Mouse (Mus musculus): ENCODE measurements around the gene Oaz2. TPM values are rescaled to one million over a fixed set of nuclear protein-coding genes. Genes with fewer than 3 reads are reported as not detected.
A peak's percentile ranks its signal among the peaks of the same experiment; 100 is the strongest.

The Oaz2 gene
- 254 and 263 TPM in 2 replicates for polyA plus RNA-seq (2014; fragmentation: Nextera tagmentation; extraction: Ambion mirVana)

DNA sequence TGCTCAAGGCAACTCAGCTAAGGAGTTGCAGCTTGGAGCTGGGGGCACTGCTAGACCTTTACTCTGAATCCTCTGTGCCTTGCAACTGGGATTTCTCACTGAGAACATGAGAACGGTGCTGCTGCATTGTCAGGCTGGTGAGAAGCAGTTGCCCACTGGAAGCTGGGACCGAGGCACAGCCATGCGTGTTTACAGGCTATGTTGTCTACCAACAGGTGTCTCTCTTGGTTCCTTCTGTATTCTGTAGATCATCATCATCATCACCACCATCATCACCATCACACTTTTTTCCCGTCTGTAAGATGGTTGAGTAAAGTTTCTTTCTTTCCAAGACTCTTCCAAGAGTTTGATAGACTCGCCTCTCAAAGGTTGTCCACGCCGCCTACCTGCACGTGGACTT lies at the start of gene Oaz2:
Gene Oaz2, plus strand, starts transcription at position 301 of the 400 bp plus-strand sequence.
- Histone ChIP-seq H3K27me3 (ENCODE audit: control insufficient read depth, insufficient read depth, low read length) (no peaks in the 10 kb centered on the region), H3K27ac (ENCODE audit: low read depth, low read length) (no peak within 1 kb of the TSS), H3K4me2 (ENCODE audit: low read depth) (no peak within 1 kb of the TSS), H3K9me3 (ENCODE audit: control insufficient read depth, low read length) (no peaks in the 10 kb centered on the region), H3K4me1 (ENCODE audit: control insufficient read depth, insufficient read depth, low read length) (no peaks in the 10 kb centered on the region), H3K9ac (ENCODE audit: low read length) (no peak within 1 kb of the TSS), H3K36me3 (ENCODE audit: control insufficient read depth, insufficient read depth, low read length) (no peaks in the 10 kb centered on the region), H3K4me3 (ENCODE audit: low read depth, low read length) (no peak within 1 kb of the TSS)
- DNase-seq (ENCODE audit: low spot score), result no peak
- WGBS, result 96% methylated on average over 8 of the region's 8 CpGs
- no peak for ATAC-seq (ENCODE audit: insufficient read depth, low FRiP score, low TSS enrichment)

GRCm38 (mm10) chr9:65619311-65619710 lies 48.5 kb upstream of the Oaz2 start:
- no peaks in the 10 kb centered on the region for H3K27me3 ChIP-seq (ENCODE audit: control insufficient read depth, insufficient read depth, low read length)
- no peaks in the 10 kb centered on the region for H3K36me3 ChIP-seq (ENCODE audit: control insufficient read depth, insufficient read depth, low read length)
- no peak for DNase-seq (ENCODE audit: low spot score)
- H3K9ac ChIP-seq (ENCODE audit: low read length), result no peak overlapping the region
- H3K9me3 ChIP-seq (ENCODE audit: control insufficient read depth, low read length), result no peaks in the 10 kb centered on the region
- no peak overlapping the region for H3K4me2 ChIP-seq (ENCODE audit: low read depth)
- no peak overlapping the region for H3K4me3 ChIP-seq (ENCODE audit: low read depth, low read length)
- no peak for ATAC-seq (ENCODE audit: insufficient read depth, low FRiP score, low TSS enrichment)
- no peaks in the 10 kb centered on the region for H3K4me1 ChIP-seq (ENCODE audit: control insufficient read depth, insufficient read depth, low read length)
- WGBS, result 68% methylated on average over 3 of the region's 3 CpGs
- H3K27ac ChIP-seq (ENCODE audit: low read depth, low read length), result no peak overlapping the region

DNA sequence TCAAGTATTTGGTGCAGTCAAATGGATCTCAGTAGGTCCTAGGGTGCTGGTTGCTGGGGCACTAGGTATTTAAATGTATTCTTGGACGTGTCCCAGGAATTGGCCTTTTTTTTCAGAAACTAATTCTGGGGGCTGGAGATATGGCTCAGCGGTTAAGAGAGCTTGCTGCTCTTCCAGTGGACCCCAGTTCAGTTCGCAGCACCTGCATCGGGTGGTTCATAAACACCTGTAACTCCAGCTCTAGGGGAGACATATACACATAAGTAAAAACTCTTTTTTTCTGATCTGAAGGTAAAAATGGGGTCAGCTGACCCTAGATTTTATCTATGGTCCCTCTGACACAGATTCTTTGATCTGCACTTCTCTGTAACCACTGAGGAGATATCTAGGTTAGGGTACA lies 46.6 kb upstream of the Oaz2 start:
- Histone ChIP-seq H3K4me2 (ENCODE audit: low read depth) (no peak overlapping the region), H3K27ac (ENCODE audit: low read depth, low read length) (no peak overlapping the region), H3K27me3 (ENCODE audit: control insufficient read depth, insufficient read depth, low read length) (no peaks in the 10 kb centered on the region), H3K4me1 (ENCODE audit: control insufficient read depth, insufficient read depth, low read length) (no peaks in the 10 kb centered on the region), H3K9me3 (ENCODE audit: control insufficient read depth, low read length) (no peaks in the 10 kb centered on the region), H3K4me3 (ENCODE audit: low read depth, low read length) (no peak overlapping the region), H3K36me3 (ENCODE audit: control insufficient read depth, insufficient read depth, low read length) (no peaks in the 10 kb centered on the region), H3K9ac (ENCODE audit: low read length) (no peak overlapping the region)
- 89% methylated on average over 4 of the region's 4 CpGs for WGBS
- no peak for DNase-seq (ENCODE audit: low spot score)
- ATAC-seq (ENCODE audit: insufficient read depth, low FRiP score, low TSS enrichment), result no peak

DNA sequence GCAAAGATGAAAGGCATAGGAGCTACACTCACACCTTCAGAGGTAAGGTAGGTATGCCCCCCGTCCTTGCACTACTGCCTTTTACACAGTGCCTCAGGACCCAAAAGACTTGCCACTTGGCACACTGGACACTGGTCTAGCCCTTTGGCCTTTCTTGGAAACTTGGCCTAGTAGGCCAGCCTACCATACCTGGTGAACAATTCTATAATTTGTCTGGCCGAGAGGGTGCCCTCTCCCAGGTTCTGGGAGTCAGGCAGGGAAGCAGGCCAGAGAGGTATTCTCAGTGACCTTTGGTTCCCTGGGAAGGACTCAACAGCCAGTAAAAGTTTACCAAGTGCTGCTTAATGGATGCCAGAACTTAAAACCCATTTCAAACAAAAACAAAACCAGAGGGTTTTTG lies 46.1 kb upstream of the Oaz2 start:
- Histone ChIP-seq H3K4me1 (ENCODE audit: control insufficient read depth, insufficient read depth, low read length) (no peaks in the 10 kb centered on the region), H3K9ac (ENCODE audit: low read length) (no peak overlapping the region), H3K4me3 (ENCODE audit: low read depth, low read length) (no peak overlapping the region), H3K27ac (ENCODE audit: low read depth, low read length) (no peak overlapping the region), H3K9me3 (ENCODE audit: control insufficient read depth, low read length) (no peaks in the 10 kb centered on the region), H3K27me3 (ENCODE audit: control insufficient read depth, insufficient read depth, low read length) (no peaks in the 10 kb centered on the region), H3K36me3 (ENCODE audit: control insufficient read depth, insufficient read depth, low read length) (no peaks in the 10 kb centered on the region), H3K4me2 (ENCODE audit: low read depth) (no peak overlapping the region)
- DNase-seq (ENCODE audit: low spot score), result no peak
- 78% methylated on average over 2 of the region's 2 CpGs for WGBS
- no peak for ATAC-seq (ENCODE audit: insufficient read depth, low FRiP score, low TSS enrichment)

DNA sequence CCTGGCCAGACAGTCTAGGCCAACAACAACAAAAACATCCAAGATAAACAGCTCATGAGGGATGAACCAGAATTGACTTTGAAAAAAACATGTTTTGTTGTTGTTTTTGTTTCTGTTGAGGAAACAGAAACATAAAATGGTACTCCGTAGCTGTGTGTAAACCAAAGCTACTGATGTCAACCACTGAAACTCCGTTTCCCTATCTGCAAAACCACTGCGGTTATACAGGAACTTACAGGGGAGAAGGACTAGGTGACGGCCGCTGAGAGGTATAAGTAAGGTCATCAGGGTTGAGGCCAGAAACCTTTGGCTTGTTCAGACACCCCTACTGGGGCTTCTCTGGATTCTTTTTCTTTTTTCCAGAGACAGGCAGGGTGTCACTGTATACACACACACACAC lies 45.0 kb upstream of the Oaz2 start:
- H3K9me3 ChIP-seq (ENCODE audit: control insufficient read depth, low read length), result no peaks in the 10 kb centered on the region
- WGBS, result 81% methylated on average over 5 of the region's 5 CpGs
- H3K27me3 ChIP-seq (ENCODE audit: control insufficient read depth, insufficient read depth, low read length), result no peaks in the 10 kb centered on the region
- H3K4me3 ChIP-seq (ENCODE audit: low read depth, low read length), result no peak overlapping the region
- H3K4me2 ChIP-seq (ENCODE audit: low read depth), result no peak overlapping the region
- ATAC-seq (ENCODE audit: insufficient read depth, low FRiP score, low TSS enrichment), result no peak
- no peak for DNase-seq (ENCODE audit: low spot score)
- H3K9ac ChIP-seq (ENCODE audit: low read length), result no peak overlapping the region
- H3K36me3 ChIP-seq (ENCODE audit: control insufficient read depth, insufficient read depth, low read length), result no peaks in the 10 kb centered on the region
- H3K27ac ChIP-seq (ENCODE audit: low read depth, low read length), result no peak overlapping the region
- no peaks in the 10 kb centered on the region for H3K4me1 ChIP-seq (ENCODE audit: control insufficient read depth, insufficient read depth, low read length)

GRCm38 (mm10) chr9:65624266-65624665 lies 43.5 kb upstream of the Oaz2 start:
- no peak for ATAC-seq (ENCODE audit: insufficient read depth, low FRiP score, low TSS enrichment)
- Histone ChIP-seq H3K9me3 (ENCODE audit: control insufficient read depth, low read length) (no peaks in the 10 kb centered on the region), H3K27me3 (ENCODE audit: control insufficient read depth, insufficient read depth, low read length) (peaks cover 9% of the 10 kb centered on the region), H3K4me1 (ENCODE audit: control insufficient read depth, insufficient read depth, low read length) (peaks cover 6% of the 10 kb centered on the region), H3K4me2 (ENCODE audit: low read depth) (no peak overlapping the region), H3K4me3 (ENCODE audit: low read depth, low read length) (no peak overlapping the region), H3K9ac (ENCODE audit: low read length) (no peak overlapping the region), H3K36me3 (ENCODE audit: control insufficient read depth, insufficient read depth, low read length) (no peaks in the 10 kb centered on the region), H3K27ac (ENCODE audit: low read depth, low read length) (no peak overlapping the region)
- DNase-seq (ENCODE audit: low spot score), result no peak
- WGBS, result 78% methylated on average over 2 of the region's 2 CpGs

- peak; percentile 46 for DNase-seq (ENCODE audit: low spot score)
- ATAC-seq (ENCODE audit: insufficient read depth, low FRiP score, low TSS enrichment), result no peak
- Histone ChIP-seq H3K27ac (ENCODE audit: low read depth, low read length) (no peak within 1 kb of the TSS), H3K4me3 (ENCODE audit: low read depth, low read length) (peak within 1 kb of the TSS; percentile 53), H3K9me3 (ENCODE audit: control insufficient read depth, low read length) (no peaks in the 10 kb centered on the region), H3K4me2 (ENCODE audit: low read depth) (peak within 1 kb of the TSS; percentile 84), H3K4me1 (ENCODE audit: control insufficient read depth, insufficient read depth, low read length) (peaks cover 13% of the 10 kb centered on the region), H3K9ac (ENCODE audit: low read length) (peak within 1 kb of the TSS; percentile 63), H3K36me3 (ENCODE audit: control insufficient read depth, insufficient read depth, low read length) (no peaks in the 10 kb centered on the region), H3K27me3 (ENCODE audit: control insufficient read depth, insufficient read depth, low read length) (peaks cover 21% of the 10 kb centered on the region)
- 1% methylated on average over 36 of the region's 40 CpGs for WGBS
Measured at GRCm38 (mm10) chr9:65629025-65629766, 38.6 kb upstream of the Oaz2 start, which contains the start of gene Rbpms2. Rbpms2 (plus strand) TSS chr9:65629648.

GRCm38 (mm10) chr9:65629767-65630630 lies 37.8 kb upstream of the Oaz2 start:
- H3K9me3 ChIP-seq (ENCODE audit: control insufficient read depth, low read length), result no peaks in the 10 kb centered on the region
- peak; percentile 80 for ATAC-seq (ENCODE audit: insufficient read depth, low FRiP score, low TSS enrichment)
- DNase-seq (ENCODE audit: low spot score), result peak; percentile 67
- H3K4me3 ChIP-seq (ENCODE audit: low read depth, low read length), result peak overlapping the region; percentile 53
- H3K4me1 ChIP-seq (ENCODE audit: control insufficient read depth, insufficient read depth, low read length), result peaks cover 13% of the 10 kb centered on the region
- peak overlapping the region; percentile 63 for H3K9ac ChIP-seq (ENCODE audit: low read length)
- H3K27ac ChIP-seq (ENCODE audit: low read depth, low read length), result no peak overlapping the region
- H3K36me3 ChIP-seq (ENCODE audit: control insufficient read depth, insufficient read depth, low read length), result no peaks in the 10 kb centered on the region
- under 1% methylated on average over 54 of the region's 83 CpGs for WGBS
- H3K4me2 ChIP-seq (ENCODE audit: low read depth), result peak overlapping the region; percentile 84
- H3K27me3 ChIP-seq (ENCODE audit: control insufficient read depth, insufficient read depth, low read length), result peaks cover 21% of the 10 kb centered on the region
